Mouse (Mus musculus): ENCODE results near the gene Upf3b. TPM values are rescaled to one million over a fixed set of nuclear protein-coding genes. Genes with fewer than 3 reads are reported as not detected.
A peak's percentile ranks its signal among the peaks of the same experiment; 100 is the strongest.
"Not testable (repeated sequence)": the region's sequence is repeated elsewhere in the genome, so short reads cannot be mapped to it uniquely, and the experiment has no call there.

Gene Upf3b
- total RNA-seq, 1 experiment from 2014 or later = 16.2 TPM

DNA sequence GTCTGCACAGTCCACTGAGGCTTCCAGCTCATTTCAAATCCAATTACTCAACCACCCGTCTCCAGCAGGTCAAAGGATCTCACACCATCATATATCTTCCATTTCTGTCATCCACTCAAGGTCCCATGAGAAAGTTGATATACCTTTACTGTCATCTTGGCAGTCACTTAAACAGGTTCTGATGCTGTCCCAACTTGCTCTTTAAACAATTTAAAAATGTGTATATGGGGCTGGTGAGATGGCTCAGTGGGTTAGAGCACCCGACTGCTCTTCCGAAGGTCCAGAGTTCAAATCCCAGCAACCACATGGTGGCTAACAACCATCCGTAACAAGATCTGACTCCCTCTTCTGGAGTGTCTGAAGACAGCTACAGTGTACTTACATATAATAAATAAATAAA, 29.8 kb downstream of the Upf3b start:
- DNase-seq = not testable (repeated sequence)

DNA sequence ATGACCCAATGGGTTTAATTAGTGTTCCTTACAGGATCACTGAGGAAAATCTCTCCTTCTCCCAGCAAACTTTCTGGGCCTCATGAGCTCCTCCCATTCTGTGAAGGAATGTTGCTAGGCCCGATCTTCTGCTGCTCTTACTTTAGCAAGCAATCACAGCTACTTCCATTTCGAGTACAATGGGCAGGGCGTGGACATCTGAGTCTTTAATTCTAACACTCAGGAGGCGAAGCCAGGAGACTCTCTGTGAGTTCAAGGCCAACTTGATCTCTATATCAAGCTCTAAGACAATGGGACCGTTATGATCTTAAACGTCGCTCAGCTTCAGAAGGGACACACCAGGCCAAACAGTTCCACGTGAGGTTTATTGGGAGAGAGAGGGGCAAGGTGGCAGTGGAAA, 33.5 kb downstream of the Upf3b start:
- no peak for DNase-seq

DNA sequence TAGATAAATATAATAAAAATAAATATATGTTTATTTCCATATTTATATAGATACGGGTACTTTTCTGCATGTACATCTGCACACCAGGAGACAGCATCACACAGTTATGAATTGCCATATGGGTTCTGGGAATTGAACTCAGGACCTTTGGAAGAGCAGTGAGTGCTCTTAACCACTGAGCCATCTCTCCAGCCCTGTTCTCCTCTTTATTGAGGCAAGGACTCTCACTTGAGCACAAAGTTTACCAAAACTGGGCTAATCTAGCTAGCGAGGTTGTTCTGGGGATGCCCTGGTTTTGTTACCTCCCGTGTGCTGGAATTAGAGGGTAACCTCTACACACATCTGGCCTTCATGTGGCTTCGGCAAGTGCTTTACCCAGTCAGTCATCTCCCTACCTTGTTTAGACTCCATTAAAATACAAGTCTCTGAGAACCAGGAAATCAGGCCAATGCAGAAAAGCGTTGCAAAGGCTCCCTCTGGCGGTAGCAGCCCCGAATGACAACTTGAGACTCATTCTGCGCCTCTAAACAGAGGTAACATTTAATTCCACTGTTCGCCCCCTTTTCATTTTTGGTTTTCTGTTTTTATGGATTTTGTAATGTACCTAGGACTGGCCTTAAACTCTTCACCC, 35.7 kb downstream of the Upf3b start:
- peak; percentile 65 for DNase-seq

DNA sequence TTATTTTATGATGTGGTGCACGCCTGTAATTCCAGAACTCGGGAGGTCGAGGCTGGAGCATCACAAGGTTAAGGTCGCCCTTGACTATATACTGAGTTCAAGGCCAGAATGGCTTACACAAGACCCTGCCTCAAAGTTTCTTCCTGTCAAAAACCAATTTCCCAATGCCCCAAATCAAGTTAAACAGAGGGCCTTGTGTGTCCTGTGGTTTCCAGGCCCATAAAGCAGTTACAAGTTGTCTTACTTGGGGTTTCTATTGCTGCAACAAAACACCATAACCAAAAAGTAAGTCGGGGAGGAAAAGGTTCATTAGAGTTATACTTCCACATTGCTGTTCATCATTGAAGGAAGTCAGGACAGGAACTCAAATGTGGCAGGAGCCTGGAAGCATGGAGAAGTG, 41.4 kb downstream of the Upf3b start:
- DNase-seq = no peak

DNA sequence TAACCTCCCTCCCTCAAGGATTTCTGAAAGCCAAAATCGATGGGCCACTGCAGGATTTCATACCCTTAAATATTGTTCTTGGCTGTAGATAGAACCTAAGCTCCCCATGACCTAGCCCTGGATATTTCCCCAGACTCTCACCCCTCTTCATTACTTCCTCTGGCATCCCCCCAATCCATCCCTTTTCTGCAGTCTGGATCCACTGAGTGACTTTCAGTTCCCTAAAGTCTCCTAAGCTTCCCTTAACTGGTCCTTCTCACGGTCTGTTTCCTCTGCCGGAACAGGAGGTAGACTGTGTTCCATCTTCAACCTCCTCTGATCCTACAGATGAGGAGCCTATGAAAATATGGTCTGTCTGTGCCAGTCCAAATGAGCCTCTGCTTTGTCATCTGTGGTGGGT, 42.8 kb downstream of the Upf3b start:
- no peak for DNase-seq

DNA sequence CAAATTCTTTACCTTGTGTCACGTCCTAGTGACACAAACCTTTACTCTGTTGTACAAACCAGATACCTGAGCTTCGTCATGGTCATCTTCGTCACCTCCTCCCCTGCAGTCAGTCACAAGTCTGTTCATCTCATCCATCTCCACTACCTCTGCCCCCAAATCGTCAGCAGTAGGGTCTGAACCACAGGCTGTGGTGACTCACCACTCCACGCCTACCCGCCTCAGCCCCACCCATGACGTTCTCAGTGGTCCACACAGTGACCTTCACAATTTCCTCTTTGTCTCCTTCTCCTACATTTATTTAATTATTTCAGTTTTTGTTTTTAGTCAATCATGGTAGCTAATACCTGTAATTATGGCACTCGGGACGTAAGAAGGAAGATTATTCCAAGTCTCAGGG, 46.2 kb downstream of the Upf3b start:
- no peak for DNase-seq

DNA sequence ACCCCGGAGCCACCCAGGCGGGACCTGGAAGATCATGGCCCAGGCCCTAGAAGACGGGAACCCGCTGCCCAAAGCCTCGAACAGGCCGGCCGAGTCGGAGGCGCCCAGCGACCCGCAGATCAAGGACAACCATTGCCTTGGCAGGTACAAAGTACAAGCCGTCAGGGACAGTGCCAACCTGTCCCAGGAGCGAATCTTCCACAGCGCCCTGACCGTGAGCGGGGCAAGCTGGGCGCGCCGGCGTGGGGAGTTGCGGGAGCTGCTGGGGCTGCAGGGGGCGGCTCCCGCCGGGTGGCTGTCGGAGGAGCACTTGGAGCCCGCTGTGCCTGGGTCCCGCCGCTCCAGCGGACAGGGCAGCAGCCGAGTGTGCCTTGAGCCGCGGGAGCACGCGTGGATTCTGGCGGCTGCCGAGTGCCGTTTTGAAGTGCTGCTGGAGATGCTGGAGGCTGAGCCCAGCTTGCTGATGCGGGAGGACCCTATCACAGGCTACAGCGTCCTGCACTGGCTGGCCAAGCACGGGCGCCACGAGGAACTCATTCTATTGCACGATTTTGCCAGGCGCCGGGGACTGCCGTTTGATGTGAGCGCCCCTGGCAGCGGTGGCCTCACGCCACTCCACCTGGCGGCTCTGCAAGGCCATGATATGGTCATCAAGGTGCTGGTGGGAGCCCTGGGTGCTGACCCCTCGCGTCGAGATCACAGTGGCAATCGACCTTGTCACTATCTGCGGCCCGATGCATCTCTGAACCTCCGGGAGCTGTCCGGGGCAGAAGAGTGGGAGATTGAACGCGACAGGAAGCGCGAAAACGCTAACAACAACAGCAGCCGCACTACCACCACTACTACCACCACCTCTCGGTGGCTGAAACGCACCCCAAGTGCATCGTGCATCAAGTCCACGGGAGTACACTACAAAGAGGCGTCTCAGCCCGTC, 61.0 kb downstream of the Upf3b start:
- peak; percentile 22 for DNase-seq

DNA sequence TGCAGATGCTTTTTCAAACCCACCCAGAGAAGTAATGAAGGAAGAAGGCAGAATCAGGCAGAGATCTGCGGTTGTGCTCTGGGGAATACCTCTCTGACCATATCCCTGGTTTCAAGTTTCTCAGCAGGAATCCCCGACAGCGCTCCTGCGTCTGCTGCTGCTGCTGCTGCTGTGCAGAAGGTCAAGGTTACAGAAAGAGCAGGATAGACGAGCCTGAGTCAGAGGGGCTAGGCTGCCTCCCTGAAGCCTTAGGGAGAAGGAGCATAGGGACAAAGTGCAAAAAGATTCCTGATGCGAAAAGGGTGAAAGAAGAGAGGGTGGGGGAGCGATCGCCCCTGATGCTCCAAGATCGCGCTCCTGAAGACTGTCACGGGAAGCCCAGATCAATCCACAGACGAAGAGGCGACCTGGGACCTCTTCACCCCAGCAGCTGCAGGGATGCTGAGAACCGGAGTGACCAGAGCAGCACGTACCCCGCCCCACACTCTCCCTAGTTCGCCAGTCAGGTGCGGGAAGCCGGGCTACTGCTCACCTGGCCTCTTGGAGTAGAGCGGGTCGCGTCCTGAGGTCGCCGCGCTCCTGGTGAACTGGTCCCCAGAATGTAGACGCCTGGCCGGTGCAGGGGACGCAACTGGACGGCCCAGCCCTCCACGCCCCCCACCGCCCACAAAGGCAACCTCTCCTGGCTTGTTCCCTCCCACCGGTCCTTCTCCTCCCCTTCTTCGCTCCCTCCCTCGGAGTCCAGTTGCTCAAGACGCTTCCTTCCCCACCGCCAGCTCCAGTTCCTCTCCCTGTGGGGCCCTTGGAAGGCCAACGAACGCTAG, 61.8 kb downstream of the Upf3b start, which contains the start of gene Sowahd:
TSS of gene Sowahd (plus strand) at position 780 of the 824 bp plus-strand sequence.
- peak; percentile 37 for DNase-seq

DNA sequence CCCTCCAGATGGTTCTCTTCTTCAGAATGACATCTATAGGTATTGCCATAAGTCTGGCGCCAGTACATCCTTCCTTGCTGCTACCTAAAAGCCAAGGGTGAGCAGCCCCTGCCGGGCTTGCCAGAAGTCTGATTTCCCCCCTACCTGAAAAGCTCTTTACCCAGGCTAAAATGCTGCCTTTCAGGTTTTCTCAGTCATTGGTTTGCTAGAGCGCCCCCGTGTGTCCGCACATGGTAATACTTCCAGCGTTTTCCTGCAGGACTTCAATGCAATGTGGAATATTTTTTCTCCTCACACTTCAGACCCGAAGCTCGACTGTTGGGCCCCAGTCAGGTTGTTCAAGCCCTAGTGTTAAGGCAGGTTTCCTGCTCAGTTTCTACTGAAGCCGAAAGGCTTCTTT, 67.4 kb downstream of the Upf3b start:
- DNase-seq = peak; percentile 58

Other genes with a start within 250 kb of the Upf3b start
- 62.5 and 64.4 TPM in 2 replicates for gene Ube2a, start 236.4 kb downstream of the Upf3b start, total RNA-seq (2021)
- gene C330007P06Rik, start 236.2 kb downstream of the Upf3b start, total RNA-seq (2021) = 47.0 and 51.0 TPM in 2 replicates
- 10.2 and 10.7 TPM in 2 replicates for gene Nkrf, start 207.4 kb downstream of the Upf3b start, total RNA-seq (2021)
- gene Sept6, start 118.5 kb downstream of the Upf3b start, total RNA-seq (2021) = 17.6 and 22.6 TPM in 2 replicates
- gene Sowahd, start 61.5 kb downstream of the Upf3b start, total RNA-seq (2021) = 0.37 and 0.71 TPM in 2 replicates
- gene Rpl39, start 24.9 kb downstream of the Upf3b start, total RNA-seq (2021) = 548 and 634 TPM in 2 replicates
- gene Nkap, start 16.5 kb upstream of the Upf3b start, total RNA-seq (2021) = 12.7 and 16.5 TPM in 2 replicates
- gene Akap14, start 58.5 kb upstream of the Upf3b start, total RNA-seq (2021) = not detected in 2 replicates
- gene Ndufa1, start 80.8 kb upstream of the Upf3b start, total RNA-seq (2021) = 610 and 644 TPM in 2 replicates
- gene Rnf113a1, start 80.9 kb upstream of the Upf3b start, total RNA-seq (2021) = 4.1 and 4.2 TPM in 2 replicates
- gene Gm9, start 100.7 kb upstream of the Upf3b start, total RNA-seq (2021) = not detected in 2 replicates
- gene Rhox1, start 111.9 kb upstream of the Upf3b start, total RNA-seq (2021) = not detected in 2 replicates
- not detected in 2 replicates for gene Rhox2a, start 134.7 kb upstream of the Upf3b start, total RNA-seq (2021)
- gene Rhox3a, start 139.6 kb upstream of the Upf3b start, total RNA-seq (2021) = not detected in 2 replicates
- not detected in 2 replicates for gene Rhox4a, start 155.0 kb upstream of the Upf3b start, total RNA-seq (2021)

Measured in adrenal gland, postnatal 14 days (tissue).